Mouse (Mus musculus) frontal cortex, postnatal 25 days (tissue): ENCODE data around the gene D10Wsu102e.
A peak's percentile ranks its signal among the peaks of the same experiment; 100 is the strongest.

Experiments
- DNase-seq, 2 experiments: peaks; one replicate each; pipeline ENCODE4 v3.0.0; 2022; ENCODE audit warnings: low spot score in 2 of 2

Gene D10Wsu102e

DNA sequence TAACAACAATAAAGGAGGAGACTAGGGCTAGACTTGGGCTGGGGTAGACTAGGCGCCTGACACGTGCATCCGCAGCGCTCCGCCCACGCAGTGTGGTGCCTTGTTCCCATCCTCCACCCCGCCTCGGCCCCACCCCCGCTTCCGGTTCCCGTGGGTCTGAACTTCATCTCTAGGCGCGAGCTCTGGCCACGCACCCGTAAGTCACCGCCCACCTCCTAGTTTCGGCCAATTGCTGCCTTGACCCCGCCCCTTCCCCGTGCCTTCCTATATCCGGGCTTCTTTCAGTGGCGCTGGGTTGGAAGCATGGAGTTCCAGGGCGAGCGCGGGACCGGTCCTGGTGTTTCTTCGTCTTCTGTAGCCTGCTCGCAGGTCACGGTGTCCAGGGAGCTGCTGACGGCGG, at the start of gene D10Wsu102e:
TSS of gene D10Wsu102e (plus strand) at position 266 of the 400 bp plus-strand sequence.
- peak; percentile 90 to 92 for DNase-seq

DNA sequence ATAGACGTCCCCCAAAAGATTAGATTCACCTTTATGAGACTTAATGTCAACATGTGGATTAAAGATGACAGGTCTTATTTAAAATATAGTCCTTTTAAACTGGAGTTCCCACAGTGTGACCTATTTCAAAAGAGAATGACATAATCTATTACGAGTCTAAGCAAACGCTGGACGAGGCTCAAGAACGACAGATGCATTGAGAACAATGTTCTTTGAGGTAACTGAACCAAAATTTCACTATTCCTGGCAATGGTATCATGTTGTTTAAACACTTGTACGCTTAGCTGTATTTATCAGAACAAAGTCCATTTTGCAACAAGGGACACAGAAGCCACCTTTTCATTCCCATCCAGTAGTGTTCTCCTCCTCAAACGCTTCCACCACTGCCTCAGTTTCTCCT, 49.7 kb upstream of the D10Wsu102e start:
- DNase-seq: no peak

DNA sequence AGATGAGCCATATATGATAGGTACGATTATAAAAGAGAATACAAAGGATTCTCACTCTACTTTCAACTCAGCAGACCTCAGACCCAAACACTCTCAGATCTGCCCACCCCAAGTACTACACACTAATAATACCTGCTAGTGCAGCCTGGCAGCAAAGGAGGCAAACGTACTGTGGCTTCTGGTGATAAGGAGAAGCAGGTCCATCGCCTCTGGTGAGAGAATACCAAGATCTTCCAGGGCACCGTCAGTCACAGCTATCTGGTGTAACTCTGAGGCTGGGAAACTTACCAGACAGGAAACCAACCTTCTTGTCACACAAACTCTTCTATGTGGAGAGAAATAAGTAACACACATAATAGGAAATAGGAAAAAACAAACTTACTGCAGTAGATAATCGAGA, 47.0 kb upstream of the D10Wsu102e start:
- no peak for DNase-seq

DNA sequence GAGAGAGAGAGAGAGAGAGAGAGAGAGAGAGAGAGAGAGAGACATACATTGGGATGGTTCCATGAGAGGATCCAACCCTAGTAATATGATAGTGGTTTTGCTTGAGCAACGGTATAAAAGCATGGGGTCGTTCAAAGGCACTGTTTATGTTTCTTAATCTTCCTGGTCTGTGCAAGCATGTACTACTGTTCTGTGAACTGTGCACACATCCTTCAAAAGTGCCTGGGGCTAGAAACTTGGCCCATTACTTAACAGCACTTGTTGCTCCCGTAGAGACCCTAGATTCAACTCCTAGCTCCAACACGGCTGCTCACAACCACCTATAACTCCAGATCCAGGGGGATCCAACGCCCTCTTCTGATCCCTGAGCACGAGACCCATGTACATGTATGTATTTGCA, 39.6 kb upstream of the D10Wsu102e start:
- DNase-seq: no peak

DNA sequence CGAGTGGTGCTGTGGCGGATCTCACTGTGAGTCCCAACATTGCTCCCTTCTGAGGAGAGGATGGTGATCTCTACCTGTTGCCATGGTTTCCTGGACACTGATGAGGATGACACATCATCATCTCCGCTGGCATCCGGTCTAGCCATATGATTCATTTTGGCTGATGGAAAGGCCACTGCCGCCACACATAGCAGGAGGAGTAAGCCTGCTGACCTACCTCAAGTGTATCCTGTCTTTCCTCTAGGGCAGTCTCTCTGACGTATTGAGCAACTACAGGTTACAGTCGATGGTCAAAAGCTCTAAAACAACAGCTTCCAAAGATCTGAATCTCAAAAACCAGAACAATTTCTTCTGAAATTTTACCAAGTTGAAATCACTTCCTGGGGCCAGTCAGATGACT, 39.2 kb upstream of the D10Wsu102e start:
- DNase-seq: no peak

DNA sequence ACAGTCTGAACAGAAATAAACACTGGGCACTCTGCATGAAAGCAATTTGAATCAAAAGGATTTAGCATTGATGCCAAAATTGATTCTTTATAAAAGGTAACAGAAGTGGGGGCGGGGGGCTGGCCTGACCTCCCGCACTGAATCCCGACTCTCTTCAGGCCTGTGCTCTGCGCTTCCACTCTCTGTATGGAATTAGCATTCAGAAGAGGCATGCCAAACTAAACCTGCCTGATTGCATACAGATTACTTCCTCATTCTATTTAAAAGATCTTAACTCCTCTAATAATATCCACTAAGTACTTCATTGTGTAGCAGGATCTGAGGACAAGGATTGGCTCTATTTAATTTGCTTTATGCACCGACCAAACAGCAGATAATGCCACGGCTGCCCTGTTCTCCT, 38.5 kb upstream of the D10Wsu102e start:
- no peak for DNase-seq

DNA sequence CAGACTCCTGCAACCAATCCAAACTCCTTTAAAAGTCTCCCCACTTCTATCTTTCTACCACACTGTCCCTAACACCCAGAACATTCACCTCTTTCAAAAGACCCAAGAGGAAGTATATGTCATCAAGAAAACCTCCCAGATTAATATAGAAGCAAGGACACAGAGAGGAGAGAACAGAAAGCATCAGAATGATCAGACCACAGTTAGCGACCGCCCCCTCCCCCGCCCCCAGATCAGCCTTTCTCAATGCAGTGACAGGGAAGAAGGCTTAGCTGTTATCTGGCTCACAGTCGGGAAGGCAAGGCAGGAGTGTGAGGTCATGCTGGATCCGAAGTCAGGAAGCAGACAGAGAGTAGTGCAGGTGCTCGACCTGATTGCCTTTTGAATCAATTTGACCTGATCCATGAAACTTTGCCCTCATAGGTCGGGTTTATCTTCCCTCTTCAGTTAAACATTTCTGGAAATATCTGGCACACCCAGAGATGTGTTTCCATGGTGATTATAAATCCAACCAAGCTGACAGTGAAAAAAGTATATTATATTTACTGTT, 37.4 kb upstream of the D10Wsu102e start:
- DNase-seq: no peak

DNA sequence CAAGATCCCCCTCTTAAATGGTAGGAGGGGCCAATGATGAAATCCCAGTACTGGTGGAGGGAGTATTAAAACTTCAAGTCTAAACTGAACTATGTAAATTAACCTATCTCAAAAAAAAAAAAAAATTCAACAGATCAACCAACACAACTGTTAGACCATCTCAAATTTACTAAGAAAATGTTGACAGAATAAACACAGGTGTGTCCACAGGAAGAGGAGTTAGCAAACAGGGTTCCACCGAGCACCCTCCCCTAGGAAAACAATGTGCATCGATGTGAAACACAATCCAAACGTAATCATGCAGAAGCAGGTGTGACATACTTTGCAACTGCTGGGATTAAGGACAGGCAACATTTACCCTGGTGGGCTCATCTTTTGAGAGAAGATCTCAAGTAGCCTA, 35.1 kb upstream of the D10Wsu102e start:
- DNase-seq: no peak

DNA sequence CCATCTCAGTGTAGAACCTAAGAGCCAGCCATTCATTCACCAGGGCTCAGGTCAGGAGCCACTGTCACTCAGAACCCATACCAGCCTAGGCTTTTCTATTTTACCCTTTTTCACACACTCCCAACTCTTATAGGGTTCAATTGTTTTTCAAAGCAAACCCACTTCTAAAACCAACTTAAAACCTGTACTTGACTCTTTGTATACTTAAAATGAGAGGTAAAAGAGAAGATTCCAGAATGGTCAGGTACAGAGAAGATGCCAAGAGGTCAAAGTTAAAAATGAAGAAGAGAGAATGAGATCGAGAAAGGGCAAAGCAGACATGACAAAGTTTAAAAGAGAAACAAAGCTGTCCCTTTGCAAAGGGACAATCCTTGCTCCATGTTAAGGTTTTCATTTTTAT, 34.1 kb upstream of the D10Wsu102e start:
- DNase-seq: no peak

DNA sequence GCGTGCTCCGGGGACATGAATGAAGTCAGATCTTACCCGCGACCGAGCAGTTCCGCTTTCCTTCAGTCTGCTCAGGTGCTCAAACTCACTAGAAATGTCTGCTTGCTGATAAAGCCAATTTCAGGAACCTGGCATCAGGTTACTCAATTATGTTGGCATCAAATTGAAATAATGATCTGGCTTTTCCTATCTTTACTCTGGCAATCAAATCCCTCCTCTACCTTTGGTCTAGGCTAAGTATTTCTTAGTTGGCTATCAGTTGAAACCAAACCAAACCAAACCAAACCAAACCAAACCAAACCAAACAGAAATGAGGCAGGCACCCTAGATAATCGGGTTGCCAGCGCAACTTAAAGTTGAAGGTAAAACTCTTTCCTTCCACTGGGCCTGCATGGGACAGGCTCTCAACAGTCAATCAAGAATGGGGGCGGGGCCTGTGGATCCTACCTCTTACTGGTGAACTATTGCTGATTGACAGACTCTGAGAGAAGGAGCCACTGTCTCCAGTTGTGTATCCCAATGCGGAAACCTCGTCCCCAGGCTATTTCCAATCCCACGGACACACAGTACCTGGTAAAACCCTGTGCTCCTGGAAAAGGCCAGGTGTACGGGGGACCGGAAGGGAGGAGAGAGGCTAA, 33.3 kb upstream of the D10Wsu102e start:
- no peak for DNase-seq

DNA sequence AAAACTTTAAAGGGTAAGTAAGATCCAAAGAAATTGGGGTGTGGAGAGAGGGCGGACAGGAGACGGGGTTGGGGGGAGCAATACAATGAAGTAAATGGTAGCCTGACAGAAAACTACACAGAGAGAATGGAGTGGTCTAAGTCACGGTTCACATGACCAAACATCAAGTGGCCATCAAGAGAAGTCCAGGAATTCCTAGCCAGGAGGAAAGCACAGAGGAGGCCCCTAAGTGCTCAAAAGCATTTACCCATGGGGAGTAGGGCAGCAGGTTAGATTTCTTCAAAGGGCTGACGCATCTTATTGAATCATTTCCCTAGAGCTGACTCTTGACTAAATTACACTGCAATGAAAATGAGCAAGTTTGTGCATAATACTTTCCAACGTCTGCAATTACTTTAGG, 31.2 kb upstream of the D10Wsu102e start:
- no peak for DNase-seq

DNA sequence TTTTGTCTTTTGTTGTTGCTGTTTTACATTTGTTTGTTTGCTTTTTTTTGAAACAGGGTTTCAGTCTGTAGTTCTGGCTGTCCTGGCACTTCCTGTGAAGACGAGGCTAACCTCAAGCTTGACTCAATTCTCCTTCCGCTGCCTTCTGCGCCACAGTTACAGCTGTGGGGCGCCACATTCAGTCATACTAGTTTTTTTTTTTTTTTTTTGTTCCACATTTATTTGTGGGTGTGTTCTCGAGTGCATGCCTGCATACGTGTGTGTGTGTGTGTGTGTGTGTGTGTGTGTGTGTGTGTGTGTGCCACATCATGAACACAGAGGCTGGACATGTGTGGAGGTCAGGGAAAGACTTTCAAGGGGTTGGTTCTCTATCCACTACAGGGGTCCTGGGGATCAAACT, 29.7 kb upstream of the D10Wsu102e start:
- DNase-seq: no peak

DNA sequence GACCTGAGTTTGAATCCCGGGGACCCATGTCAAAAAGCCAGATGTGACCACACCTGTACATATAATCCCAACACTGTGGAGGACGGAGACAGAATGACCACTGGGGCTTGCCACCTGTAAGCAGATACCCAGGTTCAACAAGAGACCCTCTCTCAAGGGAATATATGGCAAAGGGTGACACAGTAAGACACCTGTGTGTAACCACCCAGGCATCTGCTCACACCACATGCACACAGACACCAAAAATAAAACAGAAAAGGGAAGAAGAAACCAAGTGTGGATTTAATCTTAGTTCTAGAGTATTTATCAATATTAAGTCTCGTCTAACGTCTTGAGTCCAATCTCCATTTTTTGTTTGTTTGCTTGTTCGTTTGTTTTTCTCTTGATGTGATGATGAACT, 28.2 kb upstream of the D10Wsu102e start:
- DNase-seq: no peak

DNA sequence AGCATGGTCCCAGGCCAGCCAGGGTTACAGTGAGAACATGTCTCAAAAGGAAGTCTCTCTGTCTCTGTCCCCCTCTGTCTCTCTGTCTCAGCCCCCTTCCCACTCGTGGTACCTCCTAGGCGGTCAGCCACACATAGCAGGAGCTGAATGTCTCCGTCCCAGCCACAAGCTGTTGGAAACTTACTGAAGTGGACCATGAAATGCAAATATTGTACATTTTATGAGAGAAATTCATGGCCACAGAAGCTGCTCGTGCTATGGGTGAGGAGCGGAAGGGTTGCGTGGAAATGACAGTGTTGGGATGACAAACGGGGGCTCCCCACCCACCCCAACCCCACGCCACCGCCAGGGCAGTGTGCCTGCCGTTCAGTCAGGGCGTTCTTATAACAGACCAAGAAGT, 27.4 kb upstream of the D10Wsu102e start:
- no peak for DNase-seq

DNA sequence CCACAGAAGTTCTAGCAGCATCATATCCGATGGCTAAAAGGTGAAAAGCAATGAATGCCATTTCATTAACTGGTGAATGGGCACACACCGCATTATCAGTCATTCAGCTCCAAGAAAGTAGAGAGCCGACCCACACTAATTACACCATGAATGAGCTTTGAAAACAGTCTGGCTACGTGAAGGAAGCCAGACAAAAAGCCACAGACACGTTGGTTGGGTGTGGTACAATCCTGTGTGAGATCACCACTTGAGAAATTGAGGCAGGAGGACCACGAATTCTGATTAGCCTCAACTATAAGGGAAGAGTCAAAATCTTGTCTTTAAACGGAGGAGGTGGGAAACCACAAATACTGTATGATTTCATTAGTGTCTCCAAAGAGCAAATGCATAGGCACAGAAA, 23.7 kb upstream of the D10Wsu102e start:
- DNase-seq: no peak

DNA sequence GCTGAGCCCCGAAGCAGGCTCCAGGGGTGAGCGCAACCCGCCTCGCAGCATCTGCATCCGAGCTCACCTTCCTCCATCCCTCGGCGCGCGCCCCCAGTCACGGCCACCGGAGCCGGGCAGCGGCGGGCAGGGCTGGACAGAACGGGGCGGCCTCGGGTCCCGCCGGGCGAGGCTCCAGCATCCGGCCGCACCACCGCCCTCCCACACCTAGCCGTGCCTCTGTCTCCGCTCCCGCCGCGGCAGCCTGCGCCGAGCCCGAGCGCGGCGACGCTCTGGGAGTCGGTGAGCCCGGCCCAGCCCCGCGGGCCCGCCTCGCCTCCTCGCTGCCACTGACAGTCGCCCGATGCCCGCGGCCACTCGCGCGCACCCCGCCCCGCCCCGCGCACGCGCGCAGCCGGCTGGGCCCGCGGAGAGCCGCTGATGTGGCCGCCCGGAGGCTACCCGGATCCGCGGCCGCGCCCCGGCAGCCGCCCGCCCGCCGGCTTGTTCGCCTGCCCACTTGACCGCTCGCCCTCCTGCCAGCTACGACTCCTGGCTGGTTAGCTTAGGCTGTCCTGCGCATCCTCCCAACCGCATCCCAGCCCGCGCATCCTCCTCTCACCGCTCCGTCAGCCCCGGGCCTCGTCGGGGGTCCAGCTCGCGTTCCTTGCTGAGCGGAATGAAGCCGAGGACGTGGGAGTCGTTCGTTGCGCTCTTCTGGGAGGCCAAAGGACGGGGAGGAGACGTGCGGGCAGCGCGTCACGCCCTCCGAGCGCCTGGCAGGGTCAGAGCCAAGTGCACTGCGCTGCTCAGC, 22.7 kb upstream of the D10Wsu102e start, which contains the start of gene Slc41a2:
TSS of gene Slc41a2 (minus strand) at position 724 of the 793 bp plus-strand sequence.
- DNase-seq: peak; percentile 42 to 43

DNA sequence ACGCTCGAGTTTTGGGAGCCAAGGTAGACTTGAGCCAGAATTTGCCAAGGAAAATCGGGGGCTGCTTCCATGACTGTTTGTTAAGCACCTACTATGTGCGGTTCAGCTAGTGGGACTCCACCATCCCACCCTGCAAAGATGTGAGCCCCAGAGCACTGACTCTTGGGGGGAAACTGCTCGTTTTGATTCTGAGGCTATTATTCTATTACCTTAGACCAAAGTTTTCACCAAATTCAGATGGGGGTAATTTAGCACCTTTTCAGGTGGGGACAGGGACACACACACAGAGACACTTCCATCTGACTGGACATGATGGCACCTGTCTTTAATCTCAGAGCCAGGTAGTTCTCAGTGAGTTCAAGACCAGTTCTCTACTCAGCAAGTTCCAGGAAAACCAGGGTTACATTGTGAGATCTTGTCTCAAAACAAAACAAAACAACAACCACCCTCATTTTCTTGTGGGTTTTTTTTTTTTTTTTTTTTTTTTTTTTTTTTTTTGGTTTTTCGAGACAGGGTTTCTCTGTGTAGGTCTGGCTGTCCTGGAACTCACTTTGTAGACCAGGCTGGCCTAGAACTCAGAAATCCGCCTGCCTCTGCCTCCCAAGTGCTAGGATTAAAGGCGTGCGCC, 21.9 kb upstream of the D10Wsu102e start:
- DNase-seq: no peak

DNA sequence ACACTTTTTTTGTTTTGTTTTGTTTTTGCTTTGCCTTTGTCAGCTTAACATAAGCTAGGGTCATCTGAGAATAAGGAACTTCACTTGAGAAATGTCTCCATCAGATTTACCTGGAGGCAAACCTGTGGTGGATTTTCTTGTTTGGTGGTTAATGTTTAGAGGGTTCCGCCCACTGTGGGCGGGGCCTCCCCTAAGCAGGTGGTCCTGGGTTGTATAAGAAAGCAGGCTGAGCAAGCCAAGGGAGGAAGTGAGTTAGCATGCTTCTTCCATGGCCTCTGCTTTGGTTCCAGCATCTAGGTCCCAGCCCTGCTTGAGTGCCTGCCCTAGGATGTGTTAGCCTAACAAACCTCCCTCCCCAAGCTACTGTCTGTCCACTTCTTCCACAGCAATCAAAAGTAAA, 18.8 kb upstream of the D10Wsu102e start:
- no peak for DNase-seq

DNA sequence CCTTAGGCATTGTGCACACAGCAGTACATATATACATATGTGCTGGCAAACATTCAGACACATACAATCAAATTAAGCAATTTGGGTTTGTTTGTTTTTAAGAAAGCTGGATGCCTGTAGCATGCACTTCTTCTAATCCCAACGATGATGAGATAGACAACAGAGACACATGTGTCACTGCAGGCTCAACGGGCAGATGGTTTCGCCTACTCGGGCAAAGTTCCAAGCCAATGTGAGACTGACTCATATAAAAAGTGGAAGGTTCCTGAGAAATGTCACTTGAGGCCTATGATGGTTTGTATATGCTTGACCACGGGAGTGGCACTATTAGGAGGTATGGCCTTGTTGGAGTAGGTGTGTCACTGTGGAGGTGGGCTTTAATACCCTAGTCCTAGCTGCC, 16.9 kb upstream of the D10Wsu102e start:
- no peak for DNase-seq

DNA sequence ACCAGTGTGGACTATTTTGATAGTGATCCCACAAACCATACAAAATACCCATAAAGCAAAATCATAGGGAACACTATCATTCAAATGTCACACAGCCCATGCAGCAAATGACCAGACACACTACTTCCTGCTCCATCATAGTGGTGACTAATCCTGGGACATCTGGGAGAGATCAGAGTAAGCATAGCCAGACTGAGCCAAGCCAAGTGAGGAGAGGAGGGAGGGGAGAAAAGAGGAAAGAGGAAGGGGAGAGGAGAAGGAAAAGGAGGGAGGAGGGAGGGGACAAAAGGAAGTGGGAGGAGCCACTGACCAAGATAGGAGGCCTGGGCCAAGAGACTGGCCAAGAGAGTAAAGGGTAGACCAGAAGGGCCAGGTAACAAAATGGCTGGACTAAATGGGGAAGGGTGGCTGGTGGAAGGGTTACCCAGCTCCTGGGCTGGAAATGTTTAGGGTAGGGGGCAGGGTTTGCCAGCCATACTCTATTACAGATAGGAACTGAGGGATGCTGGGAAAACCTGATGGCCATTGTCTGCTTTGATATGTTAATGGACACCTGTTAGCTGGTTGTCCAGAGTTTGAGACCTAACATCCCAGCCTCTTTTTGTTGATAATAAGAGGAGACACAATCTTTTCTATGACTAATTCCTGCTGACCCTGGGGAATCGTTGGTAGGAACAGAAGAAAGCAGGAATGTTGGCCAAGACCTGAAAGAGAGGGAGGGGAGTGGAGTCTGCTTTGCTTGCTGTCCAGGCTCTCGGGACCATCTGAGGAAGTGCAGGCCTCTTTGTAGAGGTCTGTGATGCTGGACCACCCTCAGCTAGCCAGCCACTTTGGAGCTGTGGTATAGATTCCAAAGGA, 16.0 kb upstream of the D10Wsu102e start:
- DNase-seq: no peak

DNA sequence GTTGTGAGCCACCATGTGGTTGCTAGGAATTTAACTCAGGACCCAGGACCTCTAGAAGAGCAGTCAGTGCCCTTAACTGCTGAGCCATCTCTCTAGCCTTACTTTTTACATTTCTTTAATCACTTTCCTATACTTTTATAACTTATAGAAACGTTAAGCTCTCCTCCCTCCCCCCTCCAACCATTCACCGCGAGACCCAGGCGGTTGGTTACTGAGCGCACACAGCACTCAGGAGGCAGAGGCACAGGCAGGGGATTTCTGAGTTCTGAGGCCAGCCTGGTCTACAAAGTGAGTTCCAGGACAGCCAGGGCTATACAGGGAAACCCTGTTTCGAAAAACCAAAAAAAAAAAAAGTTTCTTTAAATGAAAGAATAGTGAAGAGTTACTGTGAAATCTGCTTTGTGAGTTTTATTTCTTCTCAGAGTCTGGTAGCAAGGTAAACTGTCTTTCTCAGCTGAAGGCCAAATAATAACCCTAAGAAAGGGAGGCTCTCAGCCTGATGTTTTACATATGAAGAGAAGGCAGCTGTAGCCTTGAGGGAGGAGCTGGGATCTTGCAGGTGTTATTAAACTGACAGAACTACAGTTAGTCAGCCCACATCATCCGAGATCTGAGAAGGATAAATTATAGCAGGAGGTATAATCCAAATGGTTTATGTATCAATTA, 14.2 kb upstream of the D10Wsu102e start:
- DNase-seq: no peak
